Mouse (Mus musculus) neural tube, embryonic 14.5 days (tissue): ENCODE data around the gene Daxx. TPM values are rescaled to one million over a fixed set of nuclear protein-coding genes. Genes with fewer than 3 reads are reported as not detected.

Experiments used
- ATAC-seq: fragments of 200-750 bp; cut with Nextera tagmentation; 2 replicates; pipeline ENCODE4 v1.8.0; 2017; ENCODE audit warnings: low read depth, mild to moderate bottlenecking, moderate TSS enrichment, moderate library complexity
- H3K27ac ChIP-seq: fragments of 300-500 bp; sonication (generic); 2 replicates; pipeline ENCODE4 v1.5.1; 2014; ENCODE audit warnings: low read depth, mild to moderate bottlenecking, control low read depth, low read length, moderate library complexity, mixed read lengths
- H3K27me3 ChIP-seq: fragments of 300-500 bp; sonication (generic); 2 replicates; pipeline ENCODE4 v1.6.1; 2014; ENCODE audit warnings: low read length; ENCODE audit not compliant: control insufficient read depth, insufficient read depth
- H3K36me3 ChIP-seq: fragments of 300-500 bp; sonication (generic); 2 replicates; pipeline ENCODE4 v1.6.1; 2014; ENCODE audit warnings: low read length, mixed read lengths; ENCODE audit not compliant: control insufficient read depth, insufficient read depth
- H3K4me1 ChIP-seq: fragments of 300-500 bp; sonication (generic); 2 replicates; pipeline ENCODE4 v1.6.1; 2014; ENCODE audit warnings: low read length; ENCODE audit not compliant: control insufficient read depth, insufficient read depth
- H3K4me2 ChIP-seq: fragments of 300-500 bp; sonication (generic); 2 replicates; pipeline ENCODE4 v1.6.1; 2014; ENCODE audit warnings: mild to moderate bottlenecking, low read depth, low read length, control low read depth
- H3K4me3 ChIP-seq: fragments of 300-500 bp; sonication (generic); 2 replicates; pipeline ENCODE4 v1.5.1; 2014; ENCODE audit warnings: low read depth, low read length, control low read depth, mixed read lengths
- H3K9ac ChIP-seq: fragments of 300-500 bp; sonication (generic); replicated peaks from 2 replicates; pipeline ENCODE4 v1.6.1; 2014; ENCODE audit warnings: low read depth, mild to moderate bottlenecking, control low read depth, low read length, mixed read lengths
- H3K9me3 ChIP-seq: fragments of 300-500 bp; sonication (generic); 2 replicates; pipeline ENCODE4 v1.6.1; 2016; ENCODE audit warnings: low read length; ENCODE audit not compliant: control insufficient read depth
- WGBS: fragments of 180-500 bp; shearing (Covaris S2); extraction: QIAGEN DNeasy Blood & Tissue Kit; methylation state at CpG from one replicate; pipeline ENCODE4 v1.1.7; 2014; 5-methylcytosine and 5-hydroxymethylcytosine counted together
- polyA plus RNA-seq: library from polyadenylated mRNA; unstranded; fragments of >200 nt; fragmentation: Nextera tagmentation; extraction: Ambion mirVana; gene quantifications from 2 replicates; pipeline ENCODE4 v1.2.1, GENCODE M21; 2014

The Daxx gene
- polyA plus RNA-seq, 1 experiment from 2014 or later: 46.0 TPM

- Histone ChIP-seq H3K27ac (no peak overlapping the region), H3K4me2 (no peak overlapping the region), H3K9ac (no peak overlapping the region), H3K4me1 (peaks cover 5% of the 10 kb centered on the region; the same call in 1 of the 2 replicates), H3K9me3 (no peaks in the 10 kb centered on the region), H3K36me3 (0 out of 2 replicates have a peak, but pooled peaks cover 3% of the 10 kb centered on the region), H3K27me3 (no peaks in the 10 kb centered on the region), H3K4me3 (no peak overlapping the region)
- ATAC-seq: no peak
- 81% methylated on average over 21 of the region's 21 CpGs for WGBS
Observed at GRCm38 (mm10) chr17:33925406-33926116, 16.3 kb downstream of the Daxx start.

- WGBS: 83% methylated on average over 17 of the region's 17 CpGs
- no peak overlapping the region for H3K9ac ChIP-seq
- no peaks in the 10 kb centered on the region for H3K9me3 ChIP-seq
- no peak overlapping the region for H3K4me3 ChIP-seq
- H3K4me1 ChIP-seq: peaks cover 9% of the 10 kb centered on the region
- 0 out of 2 replicates have a peak overlapping the region, but pooled peaks have one; percentile 6 for H3K4me2 ChIP-seq
- H3K27me3 ChIP-seq: no peaks in the 10 kb centered on the region
- H3K36me3 ChIP-seq: 0 out of 2 replicates have a peak, but pooled peaks cover 3% of the 10 kb centered on the region
- ATAC-seq: no peak
- no peak overlapping the region for H3K27ac ChIP-seq
Observed at GRCm38 (mm10) chr17:33926207-33926932, 17.2 kb downstream of the Daxx start.

DNA sequence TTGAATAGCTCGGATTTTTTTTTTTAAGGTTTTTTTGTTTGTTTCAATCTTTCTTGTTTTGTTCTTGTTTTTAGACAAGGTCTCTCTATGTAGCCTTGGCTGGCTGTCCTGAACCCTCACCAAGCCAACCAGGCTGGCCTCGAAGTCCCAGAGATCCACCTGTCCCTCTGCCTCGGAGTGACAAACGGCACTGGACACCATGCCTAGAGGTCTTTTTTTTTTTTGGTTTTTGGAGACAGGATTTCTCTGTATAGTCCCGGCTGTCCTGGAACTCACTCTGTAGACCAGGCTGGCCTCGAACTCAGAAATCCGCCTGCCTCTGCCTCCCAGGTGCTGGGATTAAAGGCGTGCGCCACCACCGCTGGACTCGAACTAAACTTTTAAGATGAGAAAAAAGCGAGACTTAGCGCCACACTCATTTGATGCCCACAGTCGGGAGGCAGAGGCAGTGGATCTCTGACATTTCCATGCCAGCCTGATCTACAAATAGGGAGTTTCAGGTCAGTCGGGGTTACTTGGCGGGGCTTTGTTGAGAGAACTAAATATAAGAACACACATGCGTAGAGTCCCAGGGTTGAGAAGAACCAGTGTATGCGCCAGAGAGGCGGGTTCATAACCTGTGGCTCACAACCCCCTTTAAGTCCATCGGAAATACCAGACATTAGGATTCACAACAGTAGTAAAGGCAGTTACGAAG, 19.2 kb downstream of the Daxx start:
- WGBS: 69% methylated on average over 21 of the region's 21 CpGs
- ATAC-seq: no peak
- H3K27me3 ChIP-seq: no peaks in the 10 kb centered on the region
- H3K9ac ChIP-seq: peak overlapping the region; percentile 72
- peak overlapping the region; percentile 65 for H3K4me3 ChIP-seq
- peaks cover 9% of the 10 kb centered on the region for H3K4me1 ChIP-seq
- no peak overlapping the region for H3K27ac ChIP-seq
- H3K9me3 ChIP-seq: no peaks in the 10 kb centered on the region
- peak overlapping the region; percentile 79 for H3K4me2 ChIP-seq
- peaks cover 8% of the 10 kb centered on the region; the same call in 1 of the 2 replicates for H3K36me3 ChIP-seq

- H3K36me3 ChIP-seq: peaks cover 13% of the 10 kb centered on the region; the same call in 1 of the 2 replicates
- H3K9ac ChIP-seq: peak within 1 kb of the TSS; percentile 72
- peaks cover 9% of the 10 kb centered on the region for H3K4me1 ChIP-seq
- peak within 1 kb of the TSS; percentile 88 for H3K27ac ChIP-seq
- peak within 1 kb of the TSS; percentile 79 for H3K4me2 ChIP-seq
- ATAC-seq: peak; percentile 89
- H3K4me3 ChIP-seq: peak within 1 kb of the TSS; percentile 65
- no peaks in the 10 kb centered on the region for H3K27me3 ChIP-seq
- under 1% methylated on average over 72 of the region's 80 CpGs for WGBS
- no peaks in the 10 kb centered on the region for H3K9me3 ChIP-seq
Observed at GRCm38 (mm10) chr17:33929371-33930279, 20.4 kb downstream of the Daxx start, which contains the start of gene Rgl2. Gene Rgl2 (plus strand): TSS chr17:33929543.

DNA sequence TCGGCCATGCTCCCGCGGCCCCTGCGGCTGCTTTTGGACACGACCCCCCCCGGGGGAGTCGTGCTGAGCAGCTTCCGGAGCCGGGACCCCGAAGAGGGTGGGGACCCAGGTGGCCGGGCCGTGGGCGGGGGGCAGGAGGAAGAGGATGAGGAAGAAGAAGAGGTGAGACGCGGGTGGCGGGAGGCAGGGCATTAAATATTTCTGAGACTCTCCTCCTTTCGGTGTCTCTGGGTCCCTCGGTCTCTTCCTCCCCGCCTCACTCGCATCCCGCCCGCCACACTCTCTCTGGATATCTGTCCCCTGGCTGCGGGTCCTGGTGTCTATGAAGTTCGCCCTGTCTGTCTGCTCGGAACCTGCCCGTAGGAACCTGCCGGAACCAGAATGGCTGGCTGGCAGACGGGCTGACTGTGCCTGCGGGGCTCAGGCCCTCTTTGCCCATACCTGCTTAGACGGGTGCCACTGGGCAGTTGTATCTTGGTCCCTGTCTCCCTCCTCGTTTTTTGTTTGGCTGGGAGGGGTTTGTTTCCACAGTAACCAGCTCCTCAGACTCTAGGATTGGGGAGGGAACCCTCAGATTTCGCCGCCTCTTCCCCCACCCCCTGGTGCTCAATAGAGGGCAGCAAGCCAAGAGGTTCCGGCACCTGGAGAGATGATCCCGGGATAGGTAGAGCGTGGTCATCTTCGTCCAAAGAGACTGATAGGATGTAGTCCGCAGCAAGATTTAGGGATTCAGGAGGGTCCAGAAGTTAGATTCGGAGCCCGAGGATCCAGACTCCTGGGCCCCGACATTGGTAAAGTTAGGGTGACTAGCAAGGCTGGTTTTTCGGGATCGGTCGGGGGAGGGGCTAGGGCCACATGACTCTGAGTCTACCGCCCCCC, 21.3 kb downstream of the Daxx start:
- Histone ChIP-seq H3K36me3 (peaks cover 13% of the 10 kb centered on the region; the same call in 1 of the 2 replicates), H3K4me3 (peak overlapping the region; percentile 65), H3K27ac (peak overlapping the region; percentile 88), H3K27me3 (no peaks in the 10 kb centered on the region), H3K4me1 (peaks cover 9% of the 10 kb centered on the region), H3K4me2 (peak overlapping the region; percentile 79), H3K9ac (peak overlapping the region; percentile 72), H3K9me3 (no peaks in the 10 kb centered on the region)
- ATAC-seq: 0 out of 2 replicates have a peak, but pooled peaks have one; percentile 10
- 0% methylated on average over 44 of the region's 45 CpGs for WGBS

DNA sequence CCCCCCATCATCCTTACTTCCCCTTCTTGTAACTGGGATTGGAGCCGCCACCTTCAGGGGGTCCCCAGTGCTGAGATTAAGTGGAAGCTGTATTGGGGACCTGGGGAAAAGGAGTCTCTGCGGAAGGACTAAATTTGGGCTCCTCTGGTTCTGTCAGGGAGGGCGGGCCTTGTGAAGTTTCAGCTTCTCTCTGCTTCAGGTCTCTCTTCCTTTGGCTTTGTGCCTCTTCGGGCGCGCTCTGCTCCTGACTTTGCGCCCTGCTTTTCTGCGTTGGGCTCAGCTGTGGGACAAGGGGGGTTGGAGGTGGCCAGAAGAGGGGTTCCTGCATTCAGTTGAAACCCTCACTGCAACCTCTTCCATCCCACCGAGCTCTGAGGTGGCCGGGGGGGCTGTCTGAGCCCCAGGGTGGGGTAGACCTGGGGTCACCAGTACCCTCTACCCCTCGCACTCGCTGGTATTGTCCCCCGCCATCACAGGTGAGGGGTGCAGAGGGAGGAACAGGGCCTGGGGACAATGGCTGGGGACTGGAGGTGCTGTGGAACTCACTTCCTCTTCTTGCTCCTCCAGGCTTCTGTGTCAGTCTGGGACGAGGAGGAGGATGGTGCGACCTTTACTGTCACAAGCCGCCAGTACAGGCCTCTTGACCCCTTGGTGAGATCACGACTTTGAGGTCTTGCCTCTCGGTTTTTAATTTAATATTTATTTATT, 22.1 kb downstream of the Daxx start:
- no peaks in the 10 kb centered on the region for H3K9me3 ChIP-seq
- H3K36me3 ChIP-seq: peaks cover 10% of the 10 kb centered on the region; the same call in 1 of the 2 replicates
- peak overlapping the region; percentile 65 for H3K4me3 ChIP-seq
- ATAC-seq: no peak
- H3K9ac ChIP-seq: peak overlapping the region; percentile 72
- H3K27ac ChIP-seq: no peak overlapping the region
- no peaks in the 10 kb centered on the region for H3K27me3 ChIP-seq
- H3K4me1 ChIP-seq: peaks cover 9% of the 10 kb centered on the region
- WGBS: 33% methylated on average over 18 of the region's 18 CpGs
- peak overlapping the region; percentile 79 for H3K4me2 ChIP-seq

GRCm38 (mm10) chr17:33931947-33932346, 22.7 kb downstream of the Daxx start:
- no peak for ATAC-seq
- Histone ChIP-seq H3K9ac (no peak overlapping the region), H3K4me1 (peaks cover 9% of the 10 kb centered on the region), H3K4me3 (no peak overlapping the region), H3K27ac (no peak overlapping the region), H3K9me3 (no peaks in the 10 kb centered on the region), H3K27me3 (no peaks in the 10 kb centered on the region), H3K36me3 (peaks cover 10% of the 10 kb centered on the region; the same call in 1 of the 2 replicates), H3K4me2 (no peak overlapping the region)
- 93% methylated on average over 11 of the region's 11 CpGs for WGBS
